Mouse (Mus musculus): ENCODE measurements around the gene Zmat5. TPM values are rescaled to one million over a fixed set of nuclear protein-coding genes. Genes with fewer than 3 reads are reported as not detected.

The Zmat5 gene
- polyA plus RNA-seq, 1 experiment from 2014 or later = 83.0 TPM

DNA sequence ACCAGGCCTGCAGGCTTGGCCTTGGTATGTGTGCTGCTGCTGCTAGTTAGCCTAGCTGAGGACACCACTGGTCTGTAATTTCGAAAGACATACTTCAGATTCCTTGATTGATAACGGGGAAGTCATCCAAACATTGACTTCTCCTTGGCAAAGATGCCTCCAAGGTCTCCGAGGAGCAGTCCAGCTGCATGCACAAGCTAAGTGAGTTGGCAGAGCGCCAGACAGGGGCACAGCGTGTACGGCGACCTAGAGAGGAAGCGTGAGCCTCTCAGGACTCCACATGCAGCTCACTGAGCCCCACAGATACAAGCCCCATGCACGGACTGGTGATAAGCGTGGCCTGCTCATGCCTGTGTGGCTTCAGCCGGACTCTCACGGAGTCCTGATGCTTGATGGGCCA is 25.1 kb downstream of the Zmat5 start:
- DNase-seq (ENCODE audit: low spot score) = no peak
- peaks cover 27% of the 10 kb centered on the region for H3K36me3 ChIP-seq
- 0 out of 2 replicates have a peak, but pooled peaks cover under 1% of the 10 kb centered on the region for H3K27me3 ChIP-seq (ENCODE audit: low read depth, poor library complexity, severe bottlenecking)
- WGBS = 83% methylated on average over 12 of the region's 12 CpGs
- H3K9me3 ChIP-seq (replicated peaks) = no peaks in the 10 kb centered on the region
- H3K4me3 ChIP-seq = no peak overlapping the region
- H3K4me1 ChIP-seq = peaks cover 13% of the 10 kb centered on the region; the same call in 1 of the 2 replicates
- no peak overlapping the region for H3K27ac ChIP-seq

- Histone ChIP-seq H3K27ac (no peak overlapping the region), H3K9me3 (replicated peaks) (no peaks in the 10 kb centered on the region), H3K4me3 (no peak overlapping the region), H3K36me3 (peaks cover 24% of the 10 kb centered on the region), H3K27me3 (ENCODE audit: low read depth, poor library complexity, severe bottlenecking) (0 out of 2 replicates have a peak, but pooled peaks cover 5% of the 10 kb centered on the region), H3K4me1 (peaks cover 18% of the 10 kb centered on the region)
- 78% methylated on average over 6 of the region's 6 CpGs for WGBS
- DNase-seq (ENCODE audit: low spot score) = no peak
Measured at GRCm38 (mm10) chr11:4730096-4730495, 25.6 kb downstream of the Zmat5 start.

DNA sequence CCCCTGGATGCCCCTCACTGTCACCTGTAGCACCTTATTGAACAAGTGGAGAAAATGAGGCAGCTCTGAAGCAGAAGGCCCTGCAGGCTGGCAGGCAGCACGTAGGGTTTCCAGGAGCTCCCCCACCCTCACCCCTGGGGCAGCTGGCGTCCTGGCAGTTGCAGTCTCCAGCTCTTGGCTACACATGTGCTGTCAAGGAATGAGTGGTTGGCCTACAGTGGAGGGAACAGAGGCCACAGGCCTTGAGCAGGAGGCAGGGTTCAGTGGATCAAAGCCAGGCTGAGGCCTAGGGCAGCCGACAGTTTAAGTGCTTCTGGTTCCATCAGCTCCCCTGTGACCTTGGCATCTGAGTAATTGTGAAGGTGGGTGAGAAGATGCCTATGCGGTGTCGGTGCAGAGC is 26.4 kb downstream of the Zmat5 start:
- Histone ChIP-seq H3K36me3 (peaks cover 16% of the 10 kb centered on the region; the same call in 1 of the 2 replicates), H3K27me3 (ENCODE audit: low read depth, poor library complexity, severe bottlenecking) (0 out of 2 replicates have a peak, but pooled peaks cover 13% of the 10 kb centered on the region), H3K4me1 (peaks cover 26% of the 10 kb centered on the region), H3K9me3 (replicated peaks) (no peaks in the 10 kb centered on the region), H3K27ac (no peak overlapping the region), H3K4me3 (no peak overlapping the region)
- no peak for DNase-seq (ENCODE audit: low spot score)
- 68% methylated on average over 5 of the region's 5 CpGs for WGBS

GRCm38 (mm10) chr11:4731781-4732180 is 27.3 kb downstream of the Zmat5 start:
- Histone ChIP-seq H3K36me3 (0 out of 2 replicates have a peak, but pooled peaks cover 7% of the 10 kb centered on the region), H3K9me3 (replicated peaks) (no peaks in the 10 kb centered on the region), H3K4me1 (peaks cover 33% of the 10 kb centered on the region), H3K27me3 (ENCODE audit: low read depth, poor library complexity, severe bottlenecking) (0 out of 2 replicates have a peak, but pooled peaks cover 13% of the 10 kb centered on the region), H3K27ac (no peak overlapping the region), H3K4me3 (no peak overlapping the region)
- DNase-seq (ENCODE audit: low spot score) = no peak
- 66% methylated on average over 7 of the region's 7 CpGs for WGBS

- Histone ChIP-seq H3K27me3 (ENCODE audit: low read depth, poor library complexity, severe bottlenecking) (peaks cover 18% of the 10 kb centered on the region; the same call in 1 of the 2 replicates), H3K36me3 (peaks cover 15% of the 10 kb centered on the region), H3K27ac (no peak overlapping the region), H3K9me3 (replicated peaks) (no peaks in the 10 kb centered on the region), H3K4me3 (no peak overlapping the region), H3K4me1 (peaks cover 33% of the 10 kb centered on the region)
- peak; percentile 53 for DNase-seq (ENCODE audit: low spot score)
- 41% methylated on average over 12 of the region's 12 CpGs for WGBS
Measured at GRCm38 (mm10) chr11:4734179-4734578, 29.7 kb downstream of the Zmat5 start.

DNA sequence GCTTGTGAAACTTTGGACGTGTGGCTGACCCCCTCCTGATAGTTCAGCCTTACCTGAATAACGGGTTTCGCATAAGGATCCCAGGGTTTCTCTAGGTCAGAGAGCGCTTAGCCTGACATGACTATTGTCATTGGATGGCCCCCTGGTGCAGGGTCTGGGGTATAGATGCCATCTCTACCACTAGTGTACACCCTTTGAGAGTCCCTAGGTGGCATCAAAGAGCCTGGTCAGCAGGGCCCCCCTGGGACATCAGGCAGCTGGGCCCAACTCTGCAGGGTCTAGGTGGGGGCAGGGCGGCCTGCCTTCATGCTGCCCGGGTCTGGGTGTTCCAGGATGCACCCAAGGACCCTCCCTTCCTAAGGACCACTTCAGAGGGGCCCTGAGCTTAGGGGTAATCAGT is 31.9 kb downstream of the Zmat5 start:
- H3K27ac ChIP-seq = no peak overlapping the region
- H3K36me3 ChIP-seq = peaks cover 15% of the 10 kb centered on the region
- H3K27me3 ChIP-seq (ENCODE audit: low read depth, poor library complexity, severe bottlenecking) = peaks cover 30% of the 10 kb centered on the region
- peaks cover 30% of the 10 kb centered on the region for H3K4me1 ChIP-seq
- no peak overlapping the region for H3K4me3 ChIP-seq
- no peaks in the 10 kb centered on the region for H3K9me3 ChIP-seq (replicated peaks)
- DNase-seq (ENCODE audit: low spot score) = no peak
- WGBS = 43% methylated on average over 6 of the region's 6 CpGs

GRCm38 (mm10) chr11:4737682-4738081 is 33.2 kb downstream of the Zmat5 start:
- Histone ChIP-seq H3K36me3 (peaks cover 11% of the 10 kb centered on the region), H3K4me3 (no peak overlapping the region), H3K27me3 (ENCODE audit: low read depth, poor library complexity, severe bottlenecking) (peaks cover 44% of the 10 kb centered on the region), H3K9me3 (replicated peaks) (no peaks in the 10 kb centered on the region), H3K4me1 (peaks cover 23% of the 10 kb centered on the region), H3K27ac (no peak overlapping the region)
- no peak for DNase-seq (ENCODE audit: low spot score)
- 85% methylated on average over 10 of the region's 10 CpGs for WGBS

DNA sequence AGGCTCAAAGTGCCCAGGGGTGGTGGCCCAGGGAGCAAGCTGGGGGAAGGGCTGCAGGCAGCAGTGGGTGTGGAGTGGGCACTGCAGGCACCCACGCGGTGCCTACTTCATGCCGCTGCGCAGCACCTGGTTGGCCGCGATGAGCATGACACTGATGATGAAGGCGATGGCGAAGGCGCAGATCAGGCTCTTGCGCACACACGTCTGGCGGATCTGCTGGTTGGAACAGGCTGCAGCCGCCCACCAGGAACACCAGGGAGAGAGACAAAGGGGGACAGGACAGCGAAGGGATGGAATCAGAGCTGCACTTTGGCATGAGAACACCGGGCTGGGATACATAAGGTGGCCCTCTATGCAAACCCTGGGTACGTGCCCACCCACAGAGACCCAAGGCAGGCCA is 34.2 kb downstream of the Zmat5 start:
- 91% methylated on average over 16 of the region's 16 CpGs for whole genome bisulfite sequencing
- H3K27ac ChIP-seq = no peak overlapping the region

GRCm38 (mm10) chr11:4740785-4741184 is 36.3 kb downstream of the Zmat5 start:
- no peak for DNase-seq (ENCODE audit: low spot score)
- Histone ChIP-seq H3K9me3 (replicated peaks) (no peaks in the 10 kb centered on the region), H3K27me3 (ENCODE audit: low read depth, poor library complexity, severe bottlenecking) (peaks cover 63% of the 10 kb centered on the region), H3K36me3 (peaks cover 11% of the 10 kb centered on the region), H3K4me3 (no peak overlapping the region), H3K4me1 (peaks cover 14% of the 10 kb centered on the region), H3K27ac (no peak overlapping the region)
- WGBS = 59% methylated on average over 5 of the region's 5 CpGs

More for the DNA sequence above, 34.2 kb downstream of the Zmat5 start:
- no peak for DNase-seq (ENCODE audit: low spot score)
- Histone ChIP-seq H3K9me3 (replicated peaks) (no peaks in the 10 kb centered on the region), H3K4me3 (no peak overlapping the region), H3K4me1 (peaks cover 23% of the 10 kb centered on the region), H3K27me3 (ENCODE audit: low read depth, poor library complexity, severe bottlenecking) (peaks cover 54% of the 10 kb centered on the region), H3K36me3 (peaks cover 11% of the 10 kb centered on the region)

DNA sequence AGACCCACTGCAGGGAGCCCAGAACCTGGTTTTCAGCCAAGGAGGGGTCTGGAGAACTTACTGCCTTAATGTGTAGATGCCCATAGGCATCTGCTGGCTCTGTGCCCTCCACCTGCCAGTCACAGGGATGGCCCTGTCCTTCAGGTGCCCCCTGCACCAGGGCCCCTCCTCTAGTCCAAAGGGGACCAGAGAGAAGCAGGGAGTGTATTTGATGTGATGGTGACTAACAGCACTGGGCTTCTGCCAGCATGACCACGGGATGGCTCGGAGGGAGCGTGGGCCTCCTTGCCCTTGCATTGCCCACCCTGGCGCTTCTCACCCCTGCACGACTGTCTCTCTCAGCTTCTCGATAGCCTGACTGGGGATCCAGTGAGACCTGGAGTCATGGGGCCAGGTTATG is 40.2 kb downstream of the Zmat5 start:
- H3K4me3 ChIP-seq = no peak overlapping the region
- peaks cover 24% of the 10 kb centered on the region for H3K4me1 ChIP-seq
- DNase-seq (ENCODE audit: low spot score) = no peak
- no peak overlapping the region for H3K27ac ChIP-seq
- peaks cover 96% of the 10 kb centered on the region for H3K27me3 ChIP-seq (ENCODE audit: low read depth, poor library complexity, severe bottlenecking)
- H3K9me3 ChIP-seq (replicated peaks) = no peaks in the 10 kb centered on the region
- WGBS = 55% methylated on average over 6 of the region's 6 CpGs
- no peaks in the 10 kb centered on the region for H3K36me3 ChIP-seq

DNA sequence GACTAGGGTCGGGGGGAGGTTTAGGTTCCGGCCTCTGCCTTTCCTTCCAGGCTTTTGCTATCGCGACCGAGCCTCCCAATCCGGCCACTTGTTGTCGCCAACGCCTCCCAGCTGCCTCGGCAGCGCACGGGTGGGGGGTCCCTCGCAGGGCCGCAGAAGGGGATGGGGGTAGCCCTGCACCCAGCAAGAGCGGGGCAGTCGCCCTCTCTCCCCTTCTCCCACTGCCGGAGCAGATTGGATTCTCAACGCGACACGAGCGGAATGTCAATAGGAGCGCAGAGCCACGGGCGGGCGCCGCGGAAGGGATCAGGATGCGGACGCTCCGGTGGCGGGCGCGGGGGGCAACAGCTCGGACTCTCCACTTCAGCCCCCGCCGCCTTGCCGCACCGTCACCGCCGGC is 41.5 kb downstream of the Zmat5 start:
- peak; percentile 58 for DNase-seq (ENCODE audit: low spot score)
- WGBS = under 1% methylated on average over 38 of the region's 39 CpGs
- Histone ChIP-seq H3K27ac (no peak overlapping the region), H3K4me3 (peak overlapping the region; percentile 61), H3K4me1 (peaks cover 28% of the 10 kb centered on the region), H3K36me3 (no peaks in the 10 kb centered on the region), H3K9me3 (replicated peaks) (no peaks in the 10 kb centered on the region), H3K27me3 (ENCODE audit: low read depth, poor library complexity, severe bottlenecking) (peaks cover 100% of the 10 kb centered on the region)

DNA sequence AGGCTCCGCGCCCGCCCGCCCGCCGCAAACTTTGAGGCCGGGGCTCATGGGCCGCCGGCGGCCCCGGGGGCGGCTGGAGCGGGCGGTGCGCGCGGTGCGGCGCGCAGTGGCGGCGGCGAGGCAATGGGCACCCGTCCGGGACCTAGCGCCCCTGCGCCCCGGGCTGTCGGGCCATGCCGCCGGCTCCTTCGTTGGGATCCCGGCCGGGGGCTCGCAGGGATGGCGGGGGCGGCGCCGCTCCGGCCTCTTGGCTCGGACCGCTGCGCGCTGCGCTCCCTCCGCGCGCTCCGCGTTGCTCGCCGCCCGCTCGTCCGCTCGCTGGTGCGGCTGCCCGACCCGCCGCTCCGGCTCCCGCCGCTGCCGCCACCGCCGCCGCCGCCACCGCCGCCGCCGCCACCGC is 42.3 kb downstream of the Zmat5 start, which contains the start of gene Cabp7:
Gene Cabp7, minus strand, starts transcription at position 46 of the 400 bp plus-strand sequence.
- Histone ChIP-seq H3K27ac (no peak within 1 kb of the TSS), H3K27me3 (ENCODE audit: low read depth, poor library complexity, severe bottlenecking) (peaks cover 99% of the 10 kb centered on the region), H3K4me1 (peaks cover 28% of the 10 kb centered on the region), H3K4me3 (peak within 1 kb of the TSS; percentile 61), H3K36me3 (no peaks in the 10 kb centered on the region), H3K9me3 (replicated peaks) (no peaks in the 10 kb centered on the region)
- 5% methylated on average over 69 of the region's 73 CpGs for WGBS
- DNase-seq (ENCODE audit: low spot score) = no peak

DNA sequence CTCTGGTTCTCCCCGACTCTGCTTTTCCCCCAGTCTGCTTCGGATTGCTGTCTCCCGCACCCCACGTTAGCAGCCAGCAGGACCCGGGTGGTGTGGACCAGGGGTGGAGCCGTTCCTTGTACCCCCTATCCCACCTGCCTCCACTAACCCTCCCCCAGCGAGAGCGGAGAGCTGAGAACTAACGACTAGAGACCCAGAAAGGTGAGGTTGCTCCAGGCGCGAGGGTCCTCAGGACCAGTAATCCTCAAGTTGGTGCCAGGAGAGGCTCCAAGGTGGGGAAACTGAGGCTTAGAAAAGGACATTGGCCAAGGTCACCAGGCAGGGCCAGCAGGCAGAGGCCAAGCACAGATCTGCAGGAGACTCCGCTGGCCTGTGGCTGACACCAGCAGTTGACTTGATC is 42.8 kb downstream of the Zmat5 start:
- peaks cover 28% of the 10 kb centered on the region for H3K4me1 ChIP-seq
- peak; percentile 55 for DNase-seq (ENCODE audit: low spot score)
- under 1% methylated on average over 12 of the region's 12 CpGs for WGBS

GRCm38 (mm10) chr11:4750263-4750662 is 45.8 kb downstream of the Zmat5 start:
- H3K36me3 ChIP-seq = no peaks in the 10 kb centered on the region
- H3K4me3 ChIP-seq = no peak overlapping the region
- peaks cover 83% of the 10 kb centered on the region for H3K27me3 ChIP-seq (ENCODE audit: low read depth, poor library complexity, severe bottlenecking)
- DNase-seq (ENCODE audit: low spot score) = peak; percentile 90
- WGBS = 6% methylated on average over 9 of the region's 9 CpGs
- H3K9me3 ChIP-seq (replicated peaks) = no peaks in the 10 kb centered on the region
- H3K4me1 ChIP-seq = peaks cover 35% of the 10 kb centered on the region
- H3K27ac ChIP-seq = no peak overlapping the region

More for the DNA sequence above, 42.8 kb downstream of the Zmat5 start:
- Histone ChIP-seq H3K27me3 (ENCODE audit: low read depth, poor library complexity, severe bottlenecking) (peaks cover 99% of the 10 kb centered on the region), H3K36me3 (no peaks in the 10 kb centered on the region), H3K4me3 (peak overlapping the region; percentile 61), H3K9me3 (replicated peaks) (no peaks in the 10 kb centered on the region), H3K27ac (no peak overlapping the region)

All from limb, embryonic 10.5 days (tissue).